Mouse (Mus musculus) ovary, postnatal 14 days (tissue): ENCODE measurements around the gene Ankrd12.

Experiments used
- DNase-seq: peaks from one replicate; pipeline ENCODE4 v3.0.0; 2022; ENCODE audit warnings: low spot score

Gene Ankrd12

DNA sequence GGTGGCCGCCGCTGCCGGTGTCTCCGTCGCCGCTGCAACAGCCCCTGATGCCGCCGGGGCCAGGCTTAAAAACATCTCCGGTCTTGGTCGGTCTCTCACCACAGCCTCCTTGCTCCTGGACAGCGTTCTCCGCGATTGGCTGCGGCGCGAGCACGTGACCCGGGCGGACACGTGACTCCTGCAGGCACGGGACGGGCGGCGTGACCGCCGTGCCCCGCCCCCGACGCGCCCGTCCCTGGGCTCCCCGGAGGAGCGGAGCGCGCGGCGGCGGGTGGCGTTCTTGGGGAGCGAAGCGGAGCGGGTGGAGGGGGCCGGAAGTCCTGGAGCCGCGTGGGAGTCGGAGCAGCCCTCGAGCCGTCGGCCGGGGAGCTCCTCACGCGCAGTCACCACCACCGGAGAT, at the start of gene Ankrd12:
Gene Ankrd12 (minus strand): TSS at position 156 of the 400 bp plus-strand sequence.
- DNase-seq, result peak; percentile 90

DNA sequence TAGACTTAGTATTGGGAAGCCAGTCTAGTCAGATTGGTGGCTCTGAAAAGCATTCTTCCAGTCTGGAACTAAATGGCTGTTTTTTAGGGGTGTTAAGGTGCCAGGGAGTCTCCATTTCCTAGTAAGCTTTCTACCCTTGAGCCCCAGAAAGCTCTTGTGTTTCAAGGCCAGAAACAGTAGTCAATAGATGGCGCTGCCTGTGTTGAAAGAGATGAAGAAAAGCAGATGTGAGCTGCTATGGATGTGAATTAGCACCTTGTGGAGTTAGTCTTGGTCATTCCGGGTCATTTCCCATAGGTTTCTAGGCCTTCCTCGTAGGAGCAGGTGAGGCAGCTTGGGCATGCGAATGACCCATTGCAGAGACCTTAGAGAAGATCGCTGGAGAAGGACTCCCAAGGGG, 48.3 kb upstream of the Ankrd12 start:
- DNase-seq, result no peak

GRCm38 (mm10) chr17:66123816-66124610, 47.1 kb upstream of the Ankrd12 start:
- DNase-seq, result no peak

- DNase-seq, result peak; percentile 94
These were observed 46.4 kb upstream of the Ankrd12 start, which contains the start of gene Ddx11 for GRCm38 (mm10) chr17:66123066-66123815. Gene Ddx11, plus strand, starts transcription at chr17:66123520.

- DNase-seq, result no peak
These were observed 43.8 kb upstream of the Ankrd12 start for GRCm38 (mm10) chr17:66120701-66121100.

GRCm38 (mm10) chr17:66118991-66119390, 42.1 kb upstream of the Ankrd12 start:
- no peak for DNase-seq

- DNase-seq, result no peak
These were observed 35.3 kb upstream of the Ankrd12 start for GRCm38 (mm10) chr17:66112166-66112565.

DNA sequence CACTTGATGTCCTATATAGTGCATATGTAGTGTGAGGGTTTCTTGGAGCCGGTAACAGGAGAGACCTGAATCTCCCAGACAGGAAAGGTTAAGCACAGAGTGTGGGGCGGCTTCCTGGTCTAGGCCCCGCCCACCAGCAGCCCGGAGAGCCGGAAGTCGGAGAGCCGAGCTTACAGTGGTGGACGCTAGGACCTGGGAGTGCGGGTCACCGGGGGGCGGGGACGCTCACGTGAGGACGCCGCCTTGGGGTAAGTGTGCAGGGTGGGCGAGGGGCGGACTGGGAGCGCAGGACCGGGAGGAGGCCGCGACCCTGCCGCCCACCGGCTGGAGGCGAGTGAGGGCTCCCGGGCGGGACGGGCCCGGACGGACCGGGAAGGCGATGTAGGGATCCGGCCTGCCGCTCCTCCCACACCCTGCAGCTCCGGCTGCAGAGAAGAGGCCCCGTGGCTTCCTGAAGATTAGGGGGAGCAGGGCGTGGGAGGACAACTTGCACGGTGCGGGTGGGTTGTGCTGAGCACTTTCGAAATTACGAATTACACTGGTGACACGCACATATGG, 34.6 kb upstream of the Ankrd12 start, which contains the start of gene Washc1:
Gene Washc1 (plus strand): TSS at position 144 of the 558 bp plus-strand sequence.
- peak; percentile 74 for DNase-seq

GRCm38 (mm10) chr17:66110746-66111145, 33.9 kb upstream of the Ankrd12 start:
- DNase-seq, result no peak

DNA sequence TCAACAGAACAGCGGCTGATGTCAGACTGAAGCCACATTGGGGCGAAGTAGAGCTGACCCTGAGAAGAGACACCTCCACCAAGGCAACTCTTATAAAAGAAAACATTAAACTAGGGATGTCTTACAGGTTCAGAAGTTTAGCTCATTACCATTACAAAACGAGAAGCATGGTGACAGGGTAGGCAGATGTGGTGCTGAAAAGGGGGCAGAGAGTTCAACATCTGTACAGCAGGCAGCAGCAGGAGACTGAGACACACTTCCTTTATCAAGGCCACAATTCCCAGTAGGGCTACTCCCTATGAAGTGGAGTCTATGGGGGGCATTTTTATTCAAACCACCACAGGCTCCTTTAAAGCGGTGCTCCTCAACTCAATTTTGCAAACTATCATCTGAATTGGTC, 31.3 kb upstream of the Ankrd12 start:
- DNase-seq, result no peak

DNA sequence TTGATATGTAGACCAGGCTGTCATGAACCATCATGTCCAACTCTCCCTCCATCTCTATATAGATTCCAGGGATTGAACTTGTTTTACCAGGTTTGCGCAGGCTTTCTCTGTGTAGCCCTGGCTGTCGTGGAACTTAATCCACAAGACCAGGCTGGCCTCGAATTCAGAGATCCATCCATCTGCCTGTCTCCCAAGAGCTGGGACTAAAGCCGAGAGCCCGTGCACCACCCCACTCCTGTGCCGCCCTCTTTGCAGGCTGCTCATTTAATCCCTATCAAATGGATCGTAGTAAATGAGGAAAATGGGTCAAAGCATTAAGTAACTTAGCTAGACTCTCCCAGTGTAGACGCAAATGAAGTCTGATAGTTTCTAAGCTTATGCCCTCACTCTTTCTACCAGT, 30.6 kb upstream of the Ankrd12 start:
- no peak for DNase-seq

- DNase-seq, result peak; percentile 62
These were observed 29.8 kb upstream of the Ankrd12 start for GRCm38 (mm10) chr17:66106601-66107267.

GRCm38 (mm10) chr17:66104076-66104475, 27.2 kb upstream of the Ankrd12 start:
- DNase-seq, result no peak

DNA sequence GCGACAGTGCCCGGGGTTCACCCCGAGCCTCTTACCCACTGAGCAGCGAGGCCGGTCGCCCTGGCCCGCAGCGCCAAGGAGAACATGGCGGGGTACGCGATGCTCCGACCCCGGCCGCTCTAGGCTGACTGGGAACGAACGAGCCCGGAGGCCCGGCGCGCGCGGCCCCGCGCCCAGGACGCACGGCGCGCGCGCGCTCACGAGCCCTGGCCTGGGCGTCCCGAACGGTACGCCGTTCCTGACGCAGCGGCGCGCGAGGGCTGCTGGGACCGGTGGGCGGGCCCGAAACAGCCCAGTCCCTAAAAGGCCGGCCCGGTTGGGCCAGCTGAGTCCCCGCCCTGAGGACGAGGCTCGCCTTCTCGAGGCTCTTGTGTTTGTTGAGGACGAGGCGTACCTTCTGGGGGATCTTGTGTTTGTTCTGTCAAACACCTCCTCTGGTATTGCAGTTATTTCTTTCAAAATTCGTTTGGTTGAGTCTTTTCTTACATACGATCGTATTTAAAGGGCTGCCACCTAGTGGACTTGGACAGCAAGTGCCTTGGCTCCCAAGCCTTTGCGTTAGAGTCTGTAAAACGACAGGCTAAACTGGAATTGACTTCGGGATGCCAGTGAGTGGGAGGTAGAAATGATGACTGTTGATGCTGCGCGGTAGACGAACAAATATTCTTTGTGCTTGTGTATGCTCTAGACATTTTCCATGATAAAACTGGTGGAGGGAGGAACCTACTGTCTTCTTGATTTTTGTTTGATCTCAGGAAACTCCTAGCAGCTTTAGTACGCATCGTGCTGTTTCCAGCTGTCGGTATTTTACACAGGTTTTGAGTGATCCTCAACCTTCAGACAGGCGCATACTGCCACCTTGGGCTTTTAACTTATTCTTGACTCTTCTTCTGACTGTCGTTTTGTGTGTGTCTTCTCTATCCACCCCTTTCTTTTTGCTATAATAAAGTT, 24.8 kb upstream of the Ankrd12 start, which contains the start of gene Ndufv2:
Gene Ndufv2 (minus strand): TSS at position 180 of the 951 bp plus-strand sequence.
- DNase-seq, result peak; percentile 82

GRCm38 (mm10) chr17:66100566-66101379, 23.9 kb upstream of the Ankrd12 start:
- no peak for DNase-seq

- no peak for DNase-seq
These were observed 15.8 kb upstream of the Ankrd12 start for GRCm38 (mm10) chr17:66092664-66093063.

DNA sequence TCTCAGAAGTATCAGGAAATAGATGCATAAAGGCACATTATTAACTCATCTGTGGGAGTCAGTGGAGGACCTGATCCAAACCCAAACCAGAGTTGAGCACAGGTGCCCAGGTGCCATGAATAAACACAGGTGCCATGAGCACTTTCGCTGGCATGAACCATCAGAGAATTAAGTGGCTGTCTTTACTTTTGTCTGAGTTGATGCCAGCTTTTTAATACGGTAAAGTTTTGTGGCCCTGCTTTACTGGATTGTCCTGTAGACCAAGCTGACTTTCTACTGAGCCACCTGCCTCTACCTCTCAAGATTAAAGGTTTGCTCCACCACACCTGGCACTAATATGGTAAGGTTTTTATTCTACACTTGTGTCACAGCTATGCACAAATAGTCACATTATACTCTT, 15.2 kb upstream of the Ankrd12 start:
- DNase-seq, result no peak

DNA sequence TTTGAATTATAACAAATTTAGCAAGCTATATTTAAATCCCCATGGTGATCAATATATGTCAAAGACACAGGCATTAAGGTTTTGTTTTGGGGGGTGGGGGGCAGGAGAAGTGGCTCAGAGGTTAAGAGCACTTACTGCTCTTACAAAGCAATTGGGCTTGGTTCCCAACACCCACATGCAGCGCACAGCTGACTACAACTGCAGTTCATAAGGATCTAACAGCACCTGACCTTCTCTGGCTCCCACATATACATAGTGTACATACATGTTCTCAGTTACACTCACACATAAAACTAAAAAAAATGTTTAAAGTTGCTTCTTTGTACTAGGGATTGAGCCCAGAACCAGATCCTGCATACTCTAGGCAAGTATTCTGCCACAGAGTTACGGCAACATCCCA, 14.5 kb upstream of the Ankrd12 start:
- DNase-seq, result no peak

GRCm38 (mm10) chr17:66090251-66090650, 13.4 kb upstream of the Ankrd12 start:
- no peak for DNase-seq

DNA sequence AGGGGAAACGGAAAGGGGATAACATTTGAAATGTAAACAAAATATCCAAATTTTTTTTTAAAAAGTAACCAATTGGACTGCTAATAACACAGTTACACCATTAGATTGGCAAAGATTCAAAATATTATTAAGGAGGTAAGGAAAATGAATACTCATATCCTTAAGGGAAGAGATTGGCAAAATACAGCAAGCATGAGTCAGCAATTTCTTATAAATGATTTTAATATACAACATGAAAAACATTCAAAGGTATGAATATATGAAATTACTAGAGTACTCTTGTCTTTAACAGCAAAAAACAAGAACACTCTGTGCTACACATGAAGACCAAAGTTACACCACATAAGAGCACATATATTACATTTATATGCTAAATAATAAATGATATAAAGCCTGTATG, 8.1 kb upstream of the Ankrd12 start:
- no peak for DNase-seq
